Mouse (Mus musculus): Measurements from ENCODE around the gene Ap1s2. TPM values are rescaled to one million over a fixed set of nuclear protein-coding genes. Genes with fewer than 3 reads are reported as not detected.

The Ap1s2 gene
- 23.7 and 24.9 TPM in 2 replicates for polyA plus RNA-seq (2016; fragmentation: Nextera tagmentation; extraction: Ambion mirVana)

DNA sequence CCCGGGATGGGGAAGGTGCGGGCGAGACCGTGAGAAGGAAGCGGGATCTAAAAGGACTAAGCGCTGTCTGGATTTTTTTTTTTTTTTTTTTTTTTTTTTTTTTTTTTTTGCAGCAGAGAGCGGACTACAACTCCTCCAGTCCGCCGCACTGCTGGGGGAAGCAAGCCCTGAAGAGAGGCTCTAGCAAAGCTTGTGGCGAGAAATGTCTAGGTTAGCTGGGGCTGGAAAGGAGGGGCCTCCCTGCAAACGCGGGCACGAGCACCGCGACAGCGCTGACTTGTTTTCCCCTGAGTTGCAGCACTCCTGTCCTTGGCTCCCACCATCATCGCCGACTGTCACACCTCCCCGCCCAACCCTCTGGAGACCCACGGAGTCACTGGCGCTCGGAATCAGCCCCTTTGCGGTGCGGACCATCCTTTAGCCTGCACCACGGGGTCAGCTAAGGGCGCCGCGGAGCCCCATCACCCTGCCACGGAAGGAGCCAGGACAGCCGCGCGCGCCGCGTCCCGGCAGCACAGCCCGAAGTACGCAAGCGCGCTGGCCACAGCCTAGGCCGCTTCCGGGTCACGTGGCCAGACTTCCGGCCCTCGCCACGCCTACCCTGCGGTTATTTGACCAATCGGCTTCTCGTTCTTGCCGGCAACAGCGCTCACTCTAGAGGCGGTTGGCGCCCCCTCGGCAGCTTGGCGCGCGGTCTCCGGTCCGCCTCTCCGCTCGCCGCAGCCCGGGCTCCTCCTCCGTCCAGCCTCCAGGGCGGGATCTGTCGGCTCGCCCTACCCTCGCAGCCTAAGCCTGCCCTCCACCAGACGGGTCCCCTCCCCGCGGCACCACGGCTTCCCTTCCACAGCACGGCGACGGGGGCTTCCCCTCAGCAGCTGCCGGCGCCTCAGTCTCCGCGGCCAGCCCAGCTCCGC lies at the start of gene Ap1s2:
Gene Ap1s2, plus strand, starts transcription at position 681 of the 914 bp plus-strand sequence.
- Histone ChIP-seq H3K36me3 (no peaks in the 10 kb centered on the region), H3K4me2 (peak within 1 kb of the TSS; percentile 73), H3K27ac (ENCODE audit: poor library complexity, severe bottlenecking) (peak within 1 kb of the TSS; percentile 80), H3K9me3 (replicated peaks) (0 out of 2 replicates have a peak, but pooled peaks cover 8% of the 10 kb centered on the region), H3K9ac (peak within 1 kb of the TSS; percentile 77), H3K4me3 (peak within 1 kb of the TSS; percentile 76), H3K4me1 (replicated peaks) (no peaks in the 10 kb centered on the region), H3K27me3 (replicated peaks) (0 out of 2 replicates have a peak, but pooled peaks cover 5% of the 10 kb centered on the region)
- WGBS, result 13% methylated on average over 63 of the region's 80 CpGs
- ATAC-seq (ENCODE audit: insufficient number of reproducible peaks, low FRiP score), result peak; percentile 99

DNA sequence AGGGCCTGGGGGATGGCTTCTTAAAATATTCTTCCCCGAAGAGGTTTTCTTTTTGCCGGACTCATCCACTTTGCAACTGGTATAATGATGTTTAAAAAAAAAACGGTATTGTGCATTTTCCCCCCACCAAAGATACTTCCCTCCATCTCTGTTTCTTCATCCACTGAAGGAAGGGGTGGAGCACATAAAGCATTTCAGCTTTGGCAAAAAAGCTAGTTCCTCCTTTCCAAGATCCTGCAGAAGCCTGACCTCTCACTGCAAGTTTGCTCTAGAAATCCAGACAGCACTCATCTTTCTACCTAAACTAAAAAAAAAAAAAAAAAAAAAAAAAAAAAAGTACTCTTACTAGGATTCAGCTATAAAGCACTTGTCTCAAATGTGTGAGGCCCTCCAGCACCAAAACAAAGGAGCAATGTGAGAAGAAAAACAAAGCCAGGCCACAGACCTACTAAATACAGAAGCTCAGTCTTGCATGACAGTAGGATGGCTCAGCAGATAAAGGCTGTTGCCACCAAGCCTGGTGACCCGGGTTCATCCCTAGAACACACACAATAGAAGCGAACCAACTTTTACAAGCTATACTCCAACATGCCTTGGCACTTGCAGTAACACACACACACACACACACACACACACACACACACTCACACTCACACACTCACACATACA lies 41.0 kb upstream of the Ap1s2 start:
- Histone ChIP-seq H3K36me3 (no peaks in the 10 kb centered on the region), H3K27ac (ENCODE audit: poor library complexity, severe bottlenecking) (no peak overlapping the region), H3K9me3 (replicated peaks) (no peaks in the 10 kb centered on the region), H3K27me3 (replicated peaks) (no peaks in the 10 kb centered on the region), H3K4me1 (replicated peaks) (no peaks in the 10 kb centered on the region), H3K4me3 (no peak overlapping the region), H3K9ac (no peak overlapping the region), H3K4me2 (no peak overlapping the region)
- WGBS, result 62% methylated on average over 5 of the region's 5 CpGs
- no peak for ATAC-seq (ENCODE audit: insufficient number of reproducible peaks, low FRiP score)

DNA sequence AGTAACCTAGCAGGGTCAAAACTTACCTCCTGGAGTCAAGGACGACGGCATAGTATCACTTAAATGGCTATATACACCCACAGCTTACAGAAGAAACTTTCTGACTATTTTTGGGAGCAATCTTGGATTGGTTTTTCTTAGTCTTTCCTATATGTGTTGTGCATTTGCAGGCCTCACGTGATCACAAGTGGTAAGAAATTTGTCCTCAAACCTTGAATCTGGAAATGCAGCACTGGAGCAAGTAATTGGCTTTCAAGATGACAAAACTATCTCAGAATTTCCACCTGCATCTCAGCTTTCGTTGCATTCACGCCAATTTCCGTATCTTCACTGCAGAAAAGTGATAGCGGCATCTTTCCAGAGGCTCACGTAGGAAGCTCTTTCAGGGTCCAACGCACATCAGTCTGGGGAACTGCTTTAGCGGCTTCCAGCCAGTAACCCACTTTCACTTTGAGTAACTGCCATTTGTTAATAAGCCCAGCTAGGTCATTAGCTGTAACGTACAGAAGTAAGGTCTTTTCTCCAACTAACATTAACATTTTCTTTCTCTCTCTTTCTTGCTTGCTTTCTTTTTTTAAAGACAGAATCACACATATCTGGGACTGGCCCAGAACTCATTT lies 40.0 kb upstream of the Ap1s2 start:
- 75% methylated on average over 11 of the region's 11 CpGs for WGBS
- Histone ChIP-seq H3K9ac (no peak overlapping the region), H3K27me3 (replicated peaks) (no peaks in the 10 kb centered on the region), H3K9me3 (replicated peaks) (no peaks in the 10 kb centered on the region), H3K4me1 (replicated peaks) (no peaks in the 10 kb centered on the region), H3K4me2 (no peak overlapping the region), H3K36me3 (no peaks in the 10 kb centered on the region), H3K4me3 (no peak overlapping the region), H3K27ac (ENCODE audit: poor library complexity, severe bottlenecking) (no peak overlapping the region)
- no peak for ATAC-seq (ENCODE audit: insufficient number of reproducible peaks, low FRiP score)

DNA sequence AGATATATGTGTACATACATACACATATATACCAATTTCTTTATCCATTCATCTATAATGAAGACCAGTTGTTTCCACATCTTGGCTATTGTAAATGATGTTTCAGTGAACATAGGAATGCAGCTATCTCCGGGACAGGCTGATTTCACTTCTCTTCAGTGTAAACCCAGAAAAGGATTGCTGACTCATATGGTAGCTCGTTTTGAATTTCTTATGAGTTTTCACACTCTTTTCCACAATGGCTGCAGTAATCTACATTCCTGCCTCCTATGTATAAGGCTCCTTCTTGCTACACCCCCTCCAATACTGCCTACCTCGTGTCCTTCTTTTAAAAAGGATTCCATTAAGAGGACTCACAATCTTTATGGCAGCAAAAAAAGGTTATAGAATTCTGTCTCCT lies 32.9 kb upstream of the Ap1s2 start:
- Histone ChIP-seq H3K4me3 (no peak overlapping the region), H3K9me3 (replicated peaks) (no peaks in the 10 kb centered on the region)
- ATAC-seq (ENCODE audit: insufficient number of reproducible peaks, low FRiP score), result no peak

DNA sequence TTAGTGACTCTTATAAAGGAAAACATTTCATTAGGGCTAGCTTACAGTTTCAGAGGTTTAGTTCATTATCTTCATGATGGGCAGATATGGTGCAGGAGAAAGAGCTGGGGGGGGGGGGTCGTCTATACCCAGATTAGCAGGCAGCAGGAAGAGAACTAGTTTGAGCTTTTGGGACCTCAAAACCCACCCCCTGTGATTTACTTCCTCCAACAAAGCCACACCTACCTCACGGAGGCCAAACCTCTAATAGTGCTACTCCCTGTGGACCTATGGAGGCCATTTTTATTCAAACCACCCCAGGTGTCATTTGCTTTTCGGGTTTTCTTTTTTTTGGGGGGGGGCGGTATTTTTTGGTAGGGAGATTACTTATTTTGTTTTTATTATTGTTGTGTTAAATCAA lies 32.2 kb upstream of the Ap1s2 start:
- Histone ChIP-seq H3K9ac (no peak overlapping the region), H3K36me3 (no peaks in the 10 kb centered on the region), H3K4me3 (no peak overlapping the region), H3K4me2 (no peak overlapping the region), H3K27me3 (replicated peaks) (no peaks in the 10 kb centered on the region), H3K9me3 (replicated peaks) (no peaks in the 10 kb centered on the region), H3K4me1 (replicated peaks) (0 out of 2 replicates have a peak, but pooled peaks cover 7% of the 10 kb centered on the region), H3K27ac (ENCODE audit: poor library complexity, severe bottlenecking) (no peak overlapping the region)
- WGBS, result 61% methylated on average over 4 of the region's 4 CpGs
- no peak for ATAC-seq (ENCODE audit: insufficient number of reproducible peaks, low FRiP score)

More for the DNA sequence above, 32.9 kb upstream of the Ap1s2 start:
- Histone ChIP-seq H3K4me2 (no peak overlapping the region), H3K36me3 (no peaks in the 10 kb centered on the region), H3K4me1 (replicated peaks) (0 out of 2 replicates have a peak, but pooled peaks cover 7% of the 10 kb centered on the region), H3K27ac (ENCODE audit: poor library complexity, severe bottlenecking) (no peak overlapping the region), H3K9ac (no peak overlapping the region), H3K27me3 (replicated peaks) (no peaks in the 10 kb centered on the region)
- WGBS, result 70% methylated on average over 3 of the region's 3 CpGs

DNA sequence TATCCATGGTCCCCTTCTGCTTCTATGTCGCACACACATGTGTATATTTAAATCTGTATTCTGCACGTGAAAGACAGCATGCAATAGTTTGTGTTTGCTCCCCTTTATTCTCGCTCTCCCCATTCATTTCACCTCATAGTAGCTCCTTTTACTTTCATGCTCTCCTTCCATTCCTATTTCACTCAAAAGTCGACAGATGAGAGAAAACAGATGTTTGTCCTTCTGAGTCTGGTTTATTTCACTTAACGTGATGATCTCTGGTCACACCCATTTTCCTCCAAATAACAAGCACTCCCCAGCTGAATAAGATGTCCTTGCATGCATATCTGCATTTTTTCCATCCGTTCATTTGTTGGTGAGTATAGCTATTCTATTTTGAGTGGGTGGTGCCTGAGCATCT lies 29.8 kb upstream of the Ap1s2 start:
- ATAC-seq (ENCODE audit: insufficient number of reproducible peaks, low FRiP score), result no peak
- no peaks in the 10 kb centered on the region for H3K27me3 ChIP-seq (replicated peaks)
- WGBS, result 48% methylated on average over 6 of the region's 6 CpGs
- H3K9ac ChIP-seq, result no peak overlapping the region
- H3K36me3 ChIP-seq, result no peaks in the 10 kb centered on the region
- no peak overlapping the region for H3K4me3 ChIP-seq
- H3K9me3 ChIP-seq (replicated peaks), result no peaks in the 10 kb centered on the region
- no peak overlapping the region; the same call in 1 of the 2 replicates for H3K4me2 ChIP-seq
- H3K27ac ChIP-seq (ENCODE audit: poor library complexity, severe bottlenecking), result no peak overlapping the region
- H3K4me1 ChIP-seq (replicated peaks), result 0 out of 2 replicates have a peak, but pooled peaks cover 7% of the 10 kb centered on the region

DNA sequence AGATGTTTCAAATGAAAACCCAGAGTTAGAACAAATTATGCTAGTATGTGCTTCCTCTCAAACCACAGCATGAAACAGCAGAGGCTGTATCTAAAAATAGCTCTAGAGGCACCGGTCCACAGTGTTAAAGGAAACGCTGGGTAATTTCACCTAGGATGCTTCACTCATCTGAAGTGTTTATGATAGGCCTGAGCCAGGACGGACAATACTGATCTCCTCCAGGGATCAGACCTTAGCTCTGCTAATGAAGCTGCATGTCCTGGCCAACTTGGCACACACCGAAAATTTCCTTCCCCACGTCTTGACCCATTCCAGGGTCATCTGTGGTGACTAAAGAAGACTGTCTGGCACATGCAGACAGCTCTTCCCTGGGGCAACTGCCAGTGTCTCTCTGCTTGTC lies 29.4 kb upstream of the Ap1s2 start:
- no peak for ATAC-seq (ENCODE audit: insufficient number of reproducible peaks, low FRiP score)

DNA sequence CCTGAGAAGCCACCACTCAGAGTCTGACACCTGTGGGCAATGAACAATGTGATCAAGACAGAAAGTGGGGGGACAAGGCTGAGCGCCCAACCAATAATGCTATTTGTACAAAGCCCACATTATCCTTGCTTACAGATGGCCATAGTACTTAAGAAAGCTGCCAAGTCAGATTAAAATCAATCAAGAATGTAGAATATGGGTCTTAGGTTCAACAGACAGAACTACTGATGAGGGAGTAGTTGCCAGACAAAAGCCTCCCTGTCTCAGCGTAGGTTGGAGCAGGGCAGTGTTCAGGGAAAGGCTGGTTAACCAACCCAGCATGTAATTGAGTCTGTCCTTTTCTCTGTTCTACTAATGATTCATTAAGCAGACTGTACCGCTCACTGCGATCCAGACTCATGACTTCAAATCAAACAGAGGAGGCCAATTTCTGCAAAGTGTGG lies 23.3 kb upstream of the Ap1s2 start:
- Histone ChIP-seq H3K4me1 (replicated peaks) (no peaks in the 10 kb centered on the region), H3K9me3 (replicated peaks) (no peaks in the 10 kb centered on the region), H3K4me2 (no peak overlapping the region), H3K4me3 (no peak overlapping the region), H3K27ac (ENCODE audit: poor library complexity, severe bottlenecking) (no peak overlapping the region), H3K36me3 (no peaks in the 10 kb centered on the region), H3K27me3 (replicated peaks) (no peaks in the 10 kb centered on the region), H3K9ac (no peak overlapping the region)
- 81% methylated on average over 4 of the region's 4 CpGs for WGBS
- ATAC-seq (ENCODE audit: insufficient number of reproducible peaks, low FRiP score), result no peak

More for the DNA sequence above, 29.4 kb upstream of the Ap1s2 start:
- Histone ChIP-seq H3K27me3 (replicated peaks) (no peaks in the 10 kb centered on the region), H3K4me1 (replicated peaks) (0 out of 2 replicates have a peak, but pooled peaks cover 7% of the 10 kb centered on the region), H3K27ac (ENCODE audit: poor library complexity, severe bottlenecking) (peak overlapping the region; percentile 75), H3K9me3 (replicated peaks) (no peaks in the 10 kb centered on the region), H3K36me3 (no peaks in the 10 kb centered on the region), H3K4me3 (no peak overlapping the region), H3K9ac (no peak overlapping the region), H3K4me2 (peak overlapping the region; percentile 44)
- 36% methylated on average over 5 of the region's 5 CpGs for WGBS

DNA sequence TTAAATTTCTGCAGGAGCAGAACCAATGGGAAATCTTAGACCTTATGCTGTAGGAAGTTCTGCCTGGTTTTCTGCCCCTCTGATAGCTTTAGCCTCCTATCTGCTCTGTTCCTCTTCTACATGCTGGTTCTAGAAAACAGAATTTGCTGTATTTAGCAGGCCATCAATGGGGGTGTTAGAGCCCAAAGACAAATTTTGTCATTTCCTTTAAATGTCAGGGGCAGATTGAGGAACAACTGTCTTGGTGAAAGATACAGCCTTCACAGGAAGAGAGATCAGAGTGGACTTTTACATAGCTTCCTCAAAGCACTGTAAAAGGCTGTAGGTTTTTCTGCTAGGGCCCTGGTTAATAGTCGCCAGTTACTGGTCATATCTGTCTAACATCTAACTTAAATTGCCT lies 11.5 kb upstream of the Ap1s2 start:
- H3K27me3 ChIP-seq (replicated peaks), result no peaks in the 10 kb centered on the region
- no peak overlapping the region for H3K4me3 ChIP-seq
- 50% methylated on average over 1 of the region's 1 CpGs for WGBS
- no peak overlapping the region for H3K9ac ChIP-seq
- no peaks in the 10 kb centered on the region for H3K36me3 ChIP-seq
- ATAC-seq (ENCODE audit: insufficient number of reproducible peaks, low FRiP score), result no peak
- H3K4me2 ChIP-seq, result no peak overlapping the region
- H3K27ac ChIP-seq (ENCODE audit: poor library complexity, severe bottlenecking), result no peak overlapping the region
- H3K4me1 ChIP-seq (replicated peaks), result no peaks in the 10 kb centered on the region
- no peaks in the 10 kb centered on the region for H3K9me3 ChIP-seq (replicated peaks)

DNA sequence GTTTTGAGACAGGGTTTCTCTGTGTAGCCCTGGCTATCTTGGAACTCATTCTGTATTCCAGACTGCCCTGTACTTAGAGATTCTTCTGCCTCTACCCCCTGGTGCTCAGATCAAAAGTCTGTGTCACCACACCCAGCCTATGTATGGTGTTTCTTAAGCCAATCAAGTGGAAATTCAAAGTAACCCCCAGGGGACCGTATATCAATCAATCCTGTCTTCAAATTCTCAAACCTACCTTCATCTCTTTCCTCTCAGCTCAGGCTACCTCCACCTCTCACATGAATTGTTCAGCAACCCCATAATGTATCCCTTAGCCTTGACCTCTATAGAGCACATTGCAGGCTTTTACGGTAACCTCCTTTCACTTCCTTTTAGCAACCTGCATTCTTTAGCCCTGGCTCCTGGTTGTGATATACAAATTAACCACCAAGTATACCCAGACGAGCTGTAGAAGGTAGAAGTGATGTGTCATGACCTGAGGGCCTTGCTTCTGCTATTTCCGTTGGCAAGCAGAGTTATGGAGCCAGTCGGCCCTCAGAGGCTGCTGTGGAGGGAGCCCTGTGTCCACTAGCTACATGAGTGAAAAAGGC lies 9.3 kb upstream of the Ap1s2 start:
- H3K27ac ChIP-seq (ENCODE audit: poor library complexity, severe bottlenecking), result no peak overlapping the region
- H3K9me3 ChIP-seq (replicated peaks), result no peaks in the 10 kb centered on the region
- WGBS, result 50% methylated on average over 5 of the region's 5 CpGs
- ATAC-seq (ENCODE audit: insufficient number of reproducible peaks, low FRiP score), result no peak
- no peaks in the 10 kb centered on the region for H3K4me1 ChIP-seq (replicated peaks)
- no peak overlapping the region for H3K9ac ChIP-seq
- no peak overlapping the region for H3K4me3 ChIP-seq
- H3K4me2 ChIP-seq, result no peak overlapping the region
- H3K27me3 ChIP-seq (replicated peaks), result no peaks in the 10 kb centered on the region
- H3K36me3 ChIP-seq, result no peaks in the 10 kb centered on the region

All from heart, embryonic 12.5 days (tissue).